Mouse (Mus musculus): ENCODE data around the gene Olfr1333.

- TF ChIP-seq POLR2A (IDR thresholded peaks at IDR 0.05; ENCODE audit: control insufficient read depth, low read depth, low read length) (no peak), CTCF (IDR thresholded peaks at IDR 0.05; ENCODE audit: control insufficient read depth, insufficient read depth, insufficient replicate concordance, low read depth, low read length) (no peak)
These were observed 26.2 kb downstream of the Olfr1333 start, which contains the start of gene Olfr1335 for GRCm38 (mm10) chr4:118809844-118810243.

All from testis, adult 2 months (tissue).